Mouse (Mus musculus): ENCODE results near the gene Btaf1.

DNA sequence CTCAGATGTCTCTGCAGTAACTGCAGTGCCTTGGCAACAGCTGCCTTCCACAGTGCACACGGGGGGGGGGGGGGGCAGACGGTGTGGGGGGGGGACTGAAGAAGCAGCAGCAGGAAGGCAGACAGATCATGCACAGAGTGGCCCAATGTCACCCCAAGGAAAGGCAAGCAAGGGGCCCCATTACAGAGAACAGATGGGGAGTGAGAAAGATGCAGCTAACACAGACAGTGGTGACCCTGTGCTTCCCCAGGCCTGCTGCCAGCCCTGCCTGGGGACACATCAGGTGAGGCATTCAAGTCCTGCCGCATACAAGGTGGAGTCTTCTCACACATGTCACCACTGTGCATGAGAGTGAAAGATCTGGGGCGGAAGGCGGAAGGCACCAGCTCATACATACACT is 94.7 kb downstream of the Btaf1 start:
- TF ChIP-seq CTCF (IDR thresholded peaks at IDR 0.05; ENCODE audit: borderline replicate concordance, insufficient read depth, low read length) (no peak), POLR2A (IDR thresholded peaks at IDR 0.05; ENCODE audit: low read depth, low read length) (no peak)

All from embryonic fibroblast, embryonic 13.5 days (primary cell).